Comparison of ENCODE assay signal across 10 mouse cellular contexts in the genomic region with DNA sequence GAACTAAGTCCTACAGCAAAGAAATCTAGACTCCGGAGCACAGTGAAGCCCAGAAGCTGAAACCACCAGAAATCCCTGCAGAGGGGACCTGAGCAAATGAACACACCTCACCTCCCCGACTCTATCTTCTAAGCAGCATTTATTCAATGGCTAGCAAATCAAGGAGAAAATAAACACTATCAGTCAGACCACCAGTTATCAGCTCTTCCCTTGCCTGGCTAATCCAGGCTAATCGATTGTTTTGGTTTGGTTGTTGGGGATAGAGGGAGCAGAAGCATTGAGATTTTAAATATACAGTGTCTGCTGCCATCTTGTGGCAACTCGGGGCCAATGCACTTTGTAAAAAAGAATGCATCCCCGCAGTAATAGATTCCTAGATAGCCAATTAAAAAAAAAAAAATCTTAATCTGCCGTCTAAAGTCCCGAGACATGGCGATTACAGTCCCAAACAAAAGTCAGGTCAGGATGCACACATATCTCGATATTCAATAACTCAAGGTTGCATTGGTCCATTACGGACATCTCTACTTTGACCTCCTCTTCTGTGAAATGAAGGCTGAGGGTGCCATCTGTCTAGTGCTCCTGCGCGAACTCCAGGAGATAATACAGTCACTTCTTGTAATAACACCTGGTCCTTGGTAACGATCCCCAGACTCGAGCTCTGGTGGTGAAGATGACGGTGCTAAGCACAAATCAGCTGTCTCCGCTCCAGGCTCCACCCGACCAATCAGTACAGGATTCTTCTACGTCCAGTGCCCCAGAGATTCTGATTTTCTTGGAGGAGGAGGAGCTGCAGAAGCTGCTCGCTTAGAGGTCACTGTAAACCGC. TPM values are rescaled to one million over a fixed set of nuclear protein-coding genes. Genes with fewer than 3 reads are reported as not detected.
DNase-seq lines count a peak whose midpoint lies in the region; ATAC-seq and TF ChIP-seq lines count a peak whose summit lies in the region.
"Had no signal": no experiment of that assay in that cellular context is flagged by ENCODE, and none has a peak within 500 bp of the region (broad histone marks: within the 10 kb centered on the region; RNA-seq: fewer than 3 reads in every experiment).

No protein-coding gene starts in this region.

- no peaks in the 10 kb centered on the region for H3K4me1 ChIP-seq in heart, postnatal 0 days (ENCODE audit: control insufficient read depth, insufficient read depth)
- no peaks in the 10 kb centered on the region for H3K4me1 ChIP-seq in ES-E14 (ENCODE audit: control insufficient read depth in 2 of 2, insufficient read depth in 2 of 2, low read length in 2 of 2, poor library complexity in 1 of 2)
- H3K4me1 ChIP-seq in cerebellum, adult 2 months (ENCODE audit: control insufficient read depth, insufficient read depth, low read length), result peaks cover 4% of the 10 kb centered on the region; the same call in 1 of the 2 replicates
- no peaks in the 10 kb centered on the region for H3K4me1 ChIP-seq in midbrain, embryonic 14.5 days (ENCODE audit: control insufficient read depth, insufficient read depth, low read length)

- TF ChIP-seq POLR2A in cerebellum, adult 2 months (IDR thresholded peaks at IDR 0.05; ENCODE audit: borderline replicate concordance, insufficient read depth, low read length), result no peak

- ATAC-seq in heart, postnatal 0 days (ENCODE audit: insufficient read depth, low read depth), result no peak
- ATAC-seq in midbrain, embryonic 14.5 days (ENCODE audit: low FRiP score, low TSS enrichment), result peak; percentile 46; the same call in 1 of the 2 replicates
- no peak for ATAC-seq in inflammation-experienced regulatory T-cells, adult 6 months

- no peak overlapping the region for H3K4me2 ChIP-seq in heart, postnatal 0 days (ENCODE audit: low read depth, low read length)
- peak overlapping the region; percentile 47 for H3K4me2 ChIP-seq in midbrain, embryonic 14.5 days (ENCODE audit: low read length)

- TF ChIP-seq CTCF in heart, postnatal 0 days (IDR thresholded peaks at IDR 0.05; ENCODE audit: low read depth), result peak; percentile 68
- TF ChIP-seq CTCF in cerebellum, adult 2 months (IDR thresholded peaks at IDR 0.05; ENCODE audit: borderline replicate concordance, insufficient read depth, low read depth, low read length), result peak; percentile 32; the same call in 1 of the 2 replicates

- no peaks in the 10 kb centered on the region for H3K27me3 ChIP-seq in heart, postnatal 0 days (ENCODE audit: control insufficient read depth, insufficient read depth, low read length)
- H3K27me3 ChIP-seq in cerebellum, adult 2 months (ENCODE audit: control insufficient read depth, insufficient read depth, low read length), result no peaks in the 10 kb centered on the region
- H3K27me3 ChIP-seq in midbrain, embryonic 14.5 days (ENCODE audit: control insufficient read depth, insufficient read depth, low read length), result no peaks in the 10 kb centered on the region

- no peak overlapping the region for H3K27ac ChIP-seq in heart, postnatal 0 days (ENCODE audit: low read depth)
- H3K27ac ChIP-seq in ES-E14 (ENCODE audit: insufficient read depth, low read depth, low read length, poor library complexity, severe bottlenecking), result no peak overlapping the region
- H3K27ac ChIP-seq in cerebellum, adult 2 months (ENCODE audit: insufficient read depth, low read length), result no peak overlapping the region
- no peak overlapping the region for H3K27ac ChIP-seq in midbrain, embryonic 14.5 days (replicated peaks; ENCODE audit: low read depth, low read length)

- 40% methylated on average over 20 of the region's 20 CpGs for WGBS in heart, postnatal 0 days
- 29% methylated on average over 20 of the region's 20 CpGs for WGBS in cerebellum, adult 2 months
- 44% methylated on average over 20 of the region's 20 CpGs for WGBS in midbrain, embryonic 14.5 days

- no peak overlapping the region for H3K9ac ChIP-seq in heart, postnatal 0 days (replicated peaks; ENCODE audit: low read depth, low read length)
- no peak overlapping the region for H3K9ac ChIP-seq in ES-E14 (ENCODE audit: insufficient read depth, low read depth, low read length, poor library complexity, severe bottlenecking)
- H3K9ac ChIP-seq in midbrain, embryonic 14.5 days (replicated peaks; ENCODE audit: low read length), result peak overlapping the region; percentile 31; the same call in 1 of the 2 replicates

- H3K36me3 ChIP-seq in heart, postnatal 0 days (replicated peaks; ENCODE audit: control insufficient read depth, insufficient read depth, low read length), result no peaks in the 10 kb centered on the region
- H3K36me3 ChIP-seq in ES-E14 (ENCODE audit: control insufficient read depth, insufficient read depth, low read length, poor library complexity, severe bottlenecking), result no peaks in the 10 kb centered on the region
- H3K36me3 ChIP-seq in midbrain, embryonic 14.5 days (ENCODE audit: control insufficient read depth, insufficient read depth, low read length), result no peaks in the 10 kb centered on the region

- no peak for DNase-seq in heart, postnatal 0 days (ENCODE audit: low spot score)
- no peak for DNase-seq in heart, adult 8-10 months (ENCODE audit: low spot score)
- DNase-seq in ES-E14 (ENCODE audit: low read depth, low spot score), result peak; percentile 42
- DNase-seq in cerebellum, adult 2 months, result peak; percentile 38 to 60
- peak; percentile 33 to 44 for DNase-seq in frontal cortex, postnatal 25 days (ENCODE audit: low spot score in 2 of 2)
- DNase-seq in layer of hippocampus, postnatal 14 days (ENCODE audit: low spot score in 2 of 2), result peak; percentile 68 to 71
- peak; percentile 85 for DNase-seq in midbrain, embryonic 14.5 days

- no peaks in the 10 kb centered on the region for H3K9me3 ChIP-seq in heart, postnatal 0 days (replicated peaks; ENCODE audit: control insufficient read depth, low read length)
- H3K9me3 ChIP-seq in ES-E14 (ENCODE audit: control insufficient read depth, insufficient read depth, low read depth, low read length), result no peaks in the 10 kb centered on the region
- no peaks in the 10 kb centered on the region for H3K9me3 ChIP-seq in midbrain, embryonic 14.5 days (ENCODE audit: control insufficient read depth, low read length)

- no peak overlapping the region for H3K4me3 ChIP-seq in heart, postnatal 0 days (ENCODE audit: low read depth, low read length)
- peak overlapping the region; percentile 28 to 56; a peak in 3 of 4 replicates for H3K4me3 ChIP-seq in ES-E14 (ENCODE audit: insufficient read depth in 1 of 2, low read depth in 1 of 2, low read length in 2 of 2, poor library complexity in 1 of 2, severe bottlenecking in 1 of 2)
- no peak overlapping the region for H3K4me3 ChIP-seq in cerebellum, adult 2 months (replicated peaks; ENCODE audit: insufficient read depth, low read depth, low read length)
- H3K4me3 ChIP-seq in midbrain, embryonic 14.5 days (replicated peaks; ENCODE audit: low read depth, low read length), result peak overlapping the region; percentile 25

- in situ Hi-C loops in ES-E14 (cut with MboI; ENCODE audit: low sequenced_read_pairs in 2 of 2, unreplicated experiment in 2 of 2), result loop anchor here (25.0 kb wide), 1 partner anchor 1052 kb away; no protein-coding TSS in a partner anchor

- no peak for TF ChIP-seq EP300 in heart, postnatal 0 days (IDR thresholded peaks at IDR 0.05; ENCODE audit: low read depth)

TF ChIP-seq in ES-E14, 5 proteins besides CTCF, POLR2A, EP300 and RAD21:
- TF ChIP-seq ZNF384 (IDR thresholded peaks at IDR 0.05; ENCODE audit: low read depth, low read length) (0 out of 2 replicates have a peak, but pooled peaks have one; percentile 20), ZC3H11A (IDR thresholded peaks at IDR 0.05; ENCODE audit: borderline replicate concordance, low read depth, low read length) (peak; percentile 95), CHD2 (IDR thresholded peaks at IDR 0.05; ENCODE audit: low read depth, low read length) (no peak)

RNA-seq across cellular contexts. Expression of a gene that starts 27.1 kb away (rescaled TPM):
- not detected in 2 replicates for total RNA-seq in heart, postnatal 0 days (2014; rRNA removed; ENCODE audit: low replicate concordance)
- polyA plus RNA-seq in heart, postnatal 0 days (2015; fragmentation: Nextera tagmentation; extraction: Ambion mirVana), result not detected in 2 replicates
- not detected for total RNA-seq in heart, adult 8-10 months (2022)
- not detected in 2 replicates for total RNA-seq in ES-E14 (2012; rRNA removed)
- polyA plus RNA-seq in cerebellum, adult 2 months (2012; rRNA removed), result not detected in 2 replicates
- total RNA-seq in layer of hippocampus, postnatal 14 days (2021), result not detected
- not detected in 2 replicates for polyA plus RNA-seq in midbrain, embryonic 14.5 days (2014; fragmentation: Nextera tagmentation; extraction: Ambion mirVana)
- polyA plus RNA-seq in inflammation-experienced regulatory T-cells, adult 6 months (2017; shearing (Covaris generic)), result not detected
- total RNA-seq: adrenal gland, adult 18-20 months; layer of hippocampus, postnatal 25 days had no signal

Comparison
In these comparisons a context has a peak if more than half of its experiments do, and no peak if none do; other contexts are left out.
1. DNase-seq: peak in ES-E14 (single experiment), cerebellum, adult 2 months (2 of 2), frontal cortex, postnatal 25 days (2 of 2), layer of hippocampus, postnatal 14 days (2 of 2) and midbrain, embryonic 14.5 days (single experiment); none in heart, postnatal 0 days (single experiment) and heart, adult 8-10 months (single experiment).
2. H3K4me3 ChIP-seq: peak in ES-E14 (2 of 2) and midbrain, embryonic 14.5 days (single experiment); none in heart, postnatal 0 days (single experiment) and cerebellum, adult 2 months (single experiment).